Mouse (Mus musculus) midbrain, embryonic 15.5 days (tissue): ENCODE data around the gene Stk32c. TPM values are rescaled to one million over a fixed set of nuclear protein-coding genes. Genes with fewer than 3 reads are reported as not detected.

ENCODE experiments used
- ATAC-seq: fragments of 200-750 bp; cut with Nextera tagmentation; replicated peaks from 2 replicates; pipeline ENCODE4 v1.8.0; 2017; ENCODE audit warnings: moderate TSS enrichment
- H3K27ac ChIP-seq: fragments of 300-500 bp; sonication (generic); 2 replicates; pipeline ENCODE4 v1.5.1; 2015; ENCODE audit warnings: mild to moderate bottlenecking, inconsistent platforms
- H3K27me3 ChIP-seq: fragments of 300-500 bp; sonication (generic); replicated peaks from 2 replicates; pipeline ENCODE4 v1.6.1; 2015; ENCODE audit warnings: inconsistent platforms
- H3K36me3 ChIP-seq: fragments of 300-500 bp; sonication (generic); replicated peaks from 2 replicates; pipeline ENCODE4 v1.6.1; 2015; ENCODE audit warnings: inconsistent platforms
- H3K4me1 ChIP-seq: fragments of 300-500 bp; sonication (generic); 2 replicates; pipeline ENCODE4 v1.6.1; 2015; ENCODE audit warnings: inconsistent platforms
- H3K4me2 ChIP-seq: fragments of 300-500 bp; sonication (generic); 2 replicates; pipeline ENCODE4 v1.6.1; 2015; ENCODE audit warnings: inconsistent platforms, mild to moderate bottlenecking, moderate library complexity
- H3K4me3 ChIP-seq: fragments of 300-500 bp; sonication (generic); 2 replicates; pipeline ENCODE4 v1.5.1; 2015; ENCODE audit warnings: mild to moderate bottlenecking, inconsistent platforms
- H3K9ac ChIP-seq: fragments of 300-500 bp; sonication (generic); 2 replicates; pipeline ENCODE4 v1.6.1; 2015; ENCODE audit warnings: mild to moderate bottlenecking, inconsistent platforms
- H3K9me3 ChIP-seq: fragments of 300-500 bp; sonication (generic); 2 replicates; pipeline ENCODE4 v1.6.1; 2016; ENCODE audit warnings: inconsistent platforms
- WGBS: fragments of 180-500 bp; shearing (Covaris S2); methylation state at CpG from one replicate; pipeline ENCODE4 v1.1.7; 2015; ENCODE audit warnings: mixed read lengths; 5-methylcytosine and 5-hydroxymethylcytosine counted together
- polyA plus RNA-seq: library from polyadenylated mRNA; unstranded; fragments of >200 nt; fragmentation: Nextera tagmentation; extraction: Ambion mirVana; gene quantifications from 2 replicates; pipeline ENCODE4 v1.2.1, GENCODE M21; 2015

Stk32c gene
- polyA plus RNA-seq, 1 experiment from 2014 or later, result 2.3 TPM

DNA sequence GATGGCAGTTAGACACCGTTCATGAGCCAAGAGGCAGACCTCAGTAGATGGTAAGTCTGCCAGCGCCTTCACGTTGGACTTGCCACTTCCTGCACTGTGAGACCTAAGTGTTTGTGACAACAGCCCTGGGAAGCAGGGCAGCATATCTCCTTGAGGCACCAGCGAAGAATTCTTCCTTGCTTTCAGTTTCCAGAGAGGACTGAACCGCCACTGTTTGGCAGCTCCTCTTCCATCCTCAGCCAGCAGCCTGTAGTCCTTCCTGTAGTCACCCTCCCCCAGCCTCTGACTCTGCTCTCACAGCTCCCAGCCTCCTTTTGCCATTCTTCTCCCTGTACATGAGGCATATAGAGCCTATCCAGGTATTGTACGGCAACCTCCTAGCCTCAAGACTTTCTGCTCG is 60.2 kb downstream of the Stk32c start:
- Histone ChIP-seq H3K27me3 (no peaks in the 10 kb centered on the region), H3K9me3 (no peaks in the 10 kb centered on the region), H3K36me3 (no peaks in the 10 kb centered on the region), H3K4me2 (no peak overlapping the region), H3K27ac (no peak overlapping the region), H3K4me3 (no peak overlapping the region), H3K9ac (no peak overlapping the region), H3K4me1 (peaks cover 29% of the 10 kb centered on the region)
- no peak for ATAC-seq
- 88% methylated on average over 7 of the region's 7 CpGs for WGBS

DNA sequence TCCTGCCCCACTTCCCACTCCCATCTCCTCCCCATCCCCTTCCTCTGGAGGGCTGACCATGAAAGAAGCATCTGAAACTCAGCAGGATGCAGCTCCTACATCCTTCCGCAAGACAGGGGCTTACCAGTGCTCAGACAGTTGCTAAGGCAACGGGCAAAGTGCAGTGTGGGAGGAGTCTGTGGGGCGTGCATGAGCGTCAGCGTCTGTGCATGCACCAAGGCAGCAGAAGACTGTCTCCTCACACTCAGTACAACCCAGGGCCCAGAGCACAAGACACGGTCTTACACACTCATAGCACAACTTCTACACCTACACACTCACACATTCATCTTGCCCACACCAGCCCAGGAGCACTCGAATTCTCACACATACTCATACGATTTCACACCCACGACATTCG is 62.0 kb downstream of the Stk32c start:
- Histone ChIP-seq H3K4me1 (peaks cover 31% of the 10 kb centered on the region), H3K4me3 (no peak overlapping the region), H3K36me3 (no peaks in the 10 kb centered on the region), H3K9ac (no peak overlapping the region), H3K27me3 (no peaks in the 10 kb centered on the region), H3K4me2 (peak overlapping the region; percentile 30), H3K9me3 (no peaks in the 10 kb centered on the region), H3K27ac (peak overlapping the region; percentile 77)
- ATAC-seq, result peak; percentile 95
- WGBS, result 32% methylated on average over 10 of the region's 10 CpGs

GRCm38 (mm10) chr7:139149373-139149772 is 63.7 kb downstream of the Stk32c start:
- ATAC-seq, result no peak
- Histone ChIP-seq H3K36me3 (no peaks in the 10 kb centered on the region), H3K27ac (no peak overlapping the region), H3K27me3 (no peaks in the 10 kb centered on the region), H3K4me2 (no peak overlapping the region), H3K4me3 (no peak overlapping the region), H3K9me3 (no peaks in the 10 kb centered on the region), H3K4me1 (peaks cover 31% of the 10 kb centered on the region), H3K9ac (no peak overlapping the region)
- 40% methylated on average over 6 of the region's 7 CpGs for WGBS

DNA sequence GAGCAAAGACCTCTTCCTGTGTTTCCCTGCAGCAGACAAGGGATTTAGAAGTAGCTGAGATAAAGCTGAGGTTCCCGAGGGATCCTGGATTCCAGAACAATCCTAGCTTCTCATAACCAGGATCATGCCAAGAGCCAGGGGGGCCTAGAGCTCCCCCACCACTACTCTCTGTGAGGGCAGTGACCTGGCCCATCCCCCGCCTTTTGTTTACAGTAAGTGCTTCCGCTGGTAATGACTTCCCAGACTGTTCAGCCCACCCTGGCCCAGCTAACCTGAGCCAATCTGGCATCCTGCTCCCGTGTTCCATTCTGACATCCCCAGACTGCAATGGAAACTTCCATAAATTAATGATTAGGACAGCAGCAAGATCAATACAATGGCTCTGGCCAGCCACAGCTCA is 65.7 kb downstream of the Stk32c start:
- H3K36me3 ChIP-seq, result no peaks in the 10 kb centered on the region
- no peak overlapping the region for H3K27ac ChIP-seq
- H3K9me3 ChIP-seq, result no peaks in the 10 kb centered on the region
- no peak overlapping the region for H3K4me2 ChIP-seq
- H3K4me3 ChIP-seq, result no peak overlapping the region
- 46% methylated on average over 4 of the region's 4 CpGs for WGBS
- no peaks in the 10 kb centered on the region for H3K27me3 ChIP-seq
- no peak for ATAC-seq
- peaks cover 31% of the 10 kb centered on the region for H3K4me1 ChIP-seq
- no peak overlapping the region for H3K9ac ChIP-seq

DNA sequence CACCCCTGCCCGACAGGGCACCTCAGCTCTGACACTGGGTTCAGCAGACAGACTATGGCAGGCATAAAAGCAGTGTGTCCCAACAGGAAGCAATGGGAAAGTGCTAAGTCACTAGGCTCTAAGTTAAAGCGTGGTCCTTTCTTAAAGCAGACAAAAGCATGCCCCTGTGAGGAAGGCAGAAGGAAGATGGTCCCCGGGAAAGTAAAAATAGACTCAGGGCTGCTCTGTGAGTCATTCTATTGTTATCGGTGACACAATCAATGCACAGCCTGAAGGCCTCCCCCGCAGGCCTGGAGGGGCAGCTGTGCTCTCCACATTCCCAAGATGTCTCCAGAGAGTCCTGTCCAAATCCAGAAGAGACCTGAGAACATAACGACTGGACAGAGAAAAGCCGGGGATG is 67.2 kb downstream of the Stk32c start:
- no peak overlapping the region for H3K4me3 ChIP-seq
- no peak overlapping the region for H3K4me2 ChIP-seq
- H3K9me3 ChIP-seq, result no peaks in the 10 kb centered on the region
- H3K27me3 ChIP-seq, result no peaks in the 10 kb centered on the region
- H3K4me1 ChIP-seq, result peaks cover 24% of the 10 kb centered on the region
- no peak for ATAC-seq
- 28% methylated on average over 7 of the region's 7 CpGs for WGBS
- no peak overlapping the region for H3K9ac ChIP-seq
- no peaks in the 10 kb centered on the region for H3K36me3 ChIP-seq
- H3K27ac ChIP-seq, result no peak overlapping the region

DNA sequence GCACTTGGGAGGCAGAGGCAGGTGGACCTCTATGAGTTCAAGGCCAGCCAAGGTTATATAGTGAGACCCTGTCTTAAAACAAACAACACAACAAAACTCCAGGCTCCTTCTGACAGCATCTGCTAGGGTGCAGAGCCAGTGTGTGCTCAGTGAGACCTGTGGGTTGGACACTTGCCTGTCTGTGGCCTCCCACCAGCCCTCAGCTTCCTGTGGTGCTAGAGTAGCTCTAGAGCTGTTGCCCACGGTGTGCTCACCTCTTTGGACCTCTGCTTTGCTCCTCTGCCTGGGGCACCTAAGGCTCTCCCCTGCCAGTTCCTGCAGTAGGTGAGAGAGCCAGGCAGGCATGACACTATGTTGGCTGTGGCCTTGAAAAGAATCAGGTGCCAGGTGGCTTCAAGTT is 69.3 kb downstream of the Stk32c start:
- no peaks in the 10 kb centered on the region for H3K36me3 ChIP-seq
- no peak overlapping the region for H3K9ac ChIP-seq
- H3K27me3 ChIP-seq, result no peaks in the 10 kb centered on the region
- H3K9me3 ChIP-seq, result no peaks in the 10 kb centered on the region
- 71% methylated on average over 1 of the region's 1 CpGs for WGBS
- peaks cover 20% of the 10 kb centered on the region for H3K4me1 ChIP-seq
- ATAC-seq, result no peak
- no peak overlapping the region for H3K4me2 ChIP-seq
- no peak overlapping the region for H3K27ac ChIP-seq
- no peak overlapping the region for H3K4me3 ChIP-seq

DNA sequence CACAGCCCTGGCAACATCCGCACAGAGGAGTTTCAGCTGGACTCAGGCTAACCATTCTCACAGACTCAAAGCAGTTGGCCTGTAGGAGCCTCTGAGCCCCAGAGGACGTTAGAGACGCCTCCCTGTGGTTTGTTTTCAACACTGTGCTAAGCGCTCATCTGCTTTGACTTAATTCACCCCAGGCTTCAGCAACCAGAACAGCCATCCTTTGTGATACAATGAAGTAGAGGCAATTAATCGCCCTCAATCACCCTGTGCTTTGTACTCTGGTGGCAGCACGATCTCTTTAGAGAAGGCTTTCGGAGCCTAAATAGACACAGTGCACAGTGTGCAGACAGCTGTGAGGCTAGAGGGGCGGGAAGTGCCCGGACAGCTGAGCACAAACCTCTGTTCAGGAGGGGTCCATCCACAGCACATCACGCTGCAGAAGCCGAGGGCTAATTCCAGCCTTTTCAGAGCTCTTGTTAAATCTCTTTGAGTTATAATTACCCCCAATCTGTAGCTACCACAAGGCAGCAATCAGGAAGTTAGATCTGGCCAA is 73.1 kb downstream of the Stk32c start:
- Histone ChIP-seq H3K4me3 (no peak overlapping the region), H3K27ac (peak overlapping the region; percentile 46), H3K36me3 (no peaks in the 10 kb centered on the region), H3K9ac (no peak overlapping the region), H3K9me3 (no peaks in the 10 kb centered on the region), H3K27me3 (no peaks in the 10 kb centered on the region), H3K4me2 (no peak overlapping the region), H3K4me1 (peaks cover 27% of the 10 kb centered on the region)
- peak; percentile 61 for ATAC-seq
- 3% methylated on average over 11 of the region's 11 CpGs for WGBS

DNA sequence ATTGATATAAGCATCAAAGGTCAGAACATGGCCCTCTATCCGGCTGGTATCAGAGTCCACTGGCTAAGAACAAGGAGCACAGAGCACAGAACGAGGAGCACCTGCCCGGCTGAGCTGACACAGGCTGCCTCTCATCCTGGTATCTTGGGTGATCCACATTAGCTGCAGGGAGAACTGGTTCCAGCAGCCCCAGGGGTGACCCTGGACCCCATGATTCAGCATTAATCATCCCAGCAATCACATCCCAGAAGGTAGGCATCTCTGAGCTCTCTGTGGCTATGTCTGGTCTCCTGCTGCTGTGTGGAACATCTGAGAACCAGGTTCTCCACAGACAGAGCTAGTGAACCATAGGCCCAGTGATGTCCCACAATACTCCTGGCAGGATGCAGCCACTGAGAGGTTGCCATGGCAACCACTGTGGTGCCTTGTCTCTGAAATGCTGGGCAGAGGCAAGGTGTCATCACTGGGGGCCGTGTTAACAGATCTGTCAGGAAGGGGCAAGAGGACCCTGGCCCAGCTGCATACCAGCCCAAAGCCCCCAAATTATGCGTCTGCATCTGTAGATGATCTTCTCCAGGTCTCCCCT is 76.1 kb downstream of the Stk32c start:
- no peak overlapping the region for H3K4me3 ChIP-seq
- H3K4me1 ChIP-seq, result peaks cover 27% of the 10 kb centered on the region
- ATAC-seq, result peak; percentile 61; the same call in 1 of the 2 replicates
- no peak overlapping the region for H3K4me2 ChIP-seq
- 65% methylated on average over 5 of the region's 5 CpGs for WGBS
- no peaks in the 10 kb centered on the region for H3K36me3 ChIP-seq
- no peaks in the 10 kb centered on the region for H3K27me3 ChIP-seq
- H3K9ac ChIP-seq, result no peak overlapping the region
- H3K9me3 ChIP-seq, result no peaks in the 10 kb centered on the region
- peak overlapping the region; percentile 57 for H3K27ac ChIP-seq

GRCm38 (mm10) chr7:139135236-139135635 is 77.9 kb downstream of the Stk32c start:
- ATAC-seq, result no peak
- Histone ChIP-seq H3K4me1 (peaks cover 27% of the 10 kb centered on the region), H3K27ac (no peak overlapping the region), H3K36me3 (no peaks in the 10 kb centered on the region), H3K9ac (no peak overlapping the region), H3K27me3 (no peaks in the 10 kb centered on the region), H3K4me2 (no peak overlapping the region), H3K4me3 (no peak overlapping the region), H3K9me3 (no peaks in the 10 kb centered on the region)
- 88% methylated on average over 5 of the region's 5 CpGs for WGBS

GRCm38 (mm10) chr7:139133446-139133845 is 79.7 kb downstream of the Stk32c start:
- Histone ChIP-seq H3K27ac (no peak overlapping the region), H3K9ac (no peak overlapping the region), H3K36me3 (no peaks in the 10 kb centered on the region), H3K27me3 (no peaks in the 10 kb centered on the region), H3K4me3 (no peak overlapping the region), H3K9me3 (no peaks in the 10 kb centered on the region), H3K4me2 (no peak overlapping the region), H3K4me1 (peaks cover 20% of the 10 kb centered on the region)
- no peak for ATAC-seq
- 64% methylated on average over 3 of the region's 3 CpGs for WGBS

GRCm38 (mm10) chr7:139131538-139131937 is 81.6 kb downstream of the Stk32c start:
- no peak overlapping the region for H3K4me3 ChIP-seq
- H3K4me1 ChIP-seq, result peaks cover 7% of the 10 kb centered on the region
- no peak overlapping the region for H3K4me2 ChIP-seq
- ATAC-seq, result no peak
- no peaks in the 10 kb centered on the region for H3K27me3 ChIP-seq
- H3K9ac ChIP-seq, result no peak overlapping the region
- H3K9me3 ChIP-seq, result no peaks in the 10 kb centered on the region
- H3K36me3 ChIP-seq, result no peaks in the 10 kb centered on the region
- WGBS, result 70% methylated on average over 8 of the region's 8 CpGs
- no peak overlapping the region for H3K27ac ChIP-seq

DNA sequence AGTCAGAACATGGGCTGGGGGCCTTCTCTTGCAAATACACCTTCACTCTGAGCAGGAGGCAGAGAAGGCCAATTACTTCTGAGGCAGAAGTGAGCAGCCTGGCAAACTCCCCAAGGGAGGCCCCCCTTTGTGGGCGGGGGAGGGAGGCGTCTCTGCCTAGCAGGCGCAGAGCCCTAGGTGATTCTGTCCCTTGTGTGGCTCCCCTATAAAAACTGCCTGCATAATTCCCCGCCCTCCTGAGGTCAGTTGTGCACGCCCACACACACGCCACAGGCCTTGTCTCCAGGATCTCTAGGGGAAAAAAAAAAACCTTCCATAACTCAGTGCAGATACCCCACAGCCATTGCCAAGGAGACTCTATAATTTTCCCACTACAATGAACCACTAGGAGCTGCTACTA is 82.7 kb downstream of the Stk32c start:
- H3K9me3 ChIP-seq, result no peaks in the 10 kb centered on the region
- H3K4me2 ChIP-seq, result no peak overlapping the region
- no peaks in the 10 kb centered on the region for H3K36me3 ChIP-seq
- no peaks in the 10 kb centered on the region for H3K27me3 ChIP-seq
- H3K4me3 ChIP-seq, result no peak overlapping the region
- ATAC-seq, result no peak
- no peak overlapping the region for H3K27ac ChIP-seq
- H3K9ac ChIP-seq, result no peak overlapping the region
- 47% methylated on average over 6 of the region's 6 CpGs for WGBS
- peaks cover 4% of the 10 kb centered on the region; the same call in 1 of the 2 replicates for H3K4me1 ChIP-seq

GRCm38 (mm10) chr7:139128994-139129393 is 84.1 kb downstream of the Stk32c start:
- Histone ChIP-seq H3K9ac (no peak overlapping the region), H3K4me2 (no peak overlapping the region), H3K9me3 (no peaks in the 10 kb centered on the region), H3K27ac (no peak overlapping the region), H3K27me3 (no peaks in the 10 kb centered on the region), H3K4me1 (peaks cover 4% of the 10 kb centered on the region; the same call in 1 of the 2 replicates), H3K36me3 (no peaks in the 10 kb centered on the region), H3K4me3 (no peak overlapping the region)
- WGBS, result 88% methylated on average over 4 of the region's 4 CpGs
- no peak for ATAC-seq
